Mouse (Mus musculus) heart, postnatal 36 days (tissue): ENCODE results near the gene Hdac4. TPM values are rescaled to one million over a fixed set of nuclear protein-coding genes. Genes with fewer than 3 reads are reported as not detected.

Experiments used
- DNase-seq, 2 experiments: peaks; one replicate each; pipeline ENCODE4 v3.0.0; 2021 to 2022
- intact Hi-C: fragments of 180-260 bp; cut with DNase I; formaldehyde crosslinking; loops from one replicate; pipeline ENCODE4 v1.15.1; 2025
- total RNA-seq, 2 experiments: library from RNA; stranded (reverse); gene quantifications; 2 replicates each; pipeline ENCODE4 v1.2.3; 2021

Hdac4 gene
- total RNA-seq, 2 experiments from 2014 or later, result 48.4 to 52.1 TPM

- intact Hi-C loops, result no loop called here
- no peak for DNase-seq
Observed at GRCm38 (mm10) chr1:91903241-91903981, 292.1 kb downstream of the Hdac4 start.

- intact Hi-C loops, result no loop called here
- DNase-seq, result no peak
Observed at GRCm38 (mm10) chr1:91897078-91897477, 298.4 kb downstream of the Hdac4 start.

GRCm38 (mm10) chr1:91894286-91894685 lies 301.2 kb downstream of the Hdac4 start:
- intact Hi-C loops, result no loop called here
- no peak for DNase-seq

- intact Hi-C loops, result no loop called here
- DNase-seq, result no peak
Observed at GRCm38 (mm10) chr1:91893598-91893997, 301.9 kb downstream of the Hdac4 start.

- intact Hi-C loops, result no loop called here
- no peak for DNase-seq
Observed at GRCm38 (mm10) chr1:91883115-91883514, 312.4 kb downstream of the Hdac4 start.

- DNase-seq, result no peak
- intact Hi-C loops, result no loop called here
Observed at GRCm38 (mm10) chr1:91880899-91881298, 314.6 kb downstream of the Hdac4 start.

- intact Hi-C loops, result no loop called here
- DNase-seq, result no peak
Observed at GRCm38 (mm10) chr1:91880156-91880555, 315.3 kb downstream of the Hdac4 start.
